Mouse (Mus musculus) stomach, postnatal 0 days (tissue): Measurements from ENCODE around the gene Cdk12. TPM values are rescaled to one million over a fixed set of nuclear protein-coding genes. Genes with fewer than 3 reads are reported as not detected.

Experiments used
- ATAC-seq: fragments of 200-750 bp; cut with Nextera tagmentation; 2 replicates; pipeline ENCODE4 v1.8.0; 2017; ENCODE audit not compliant: low FRiP score, low TSS enrichment
- DNase-seq: peaks from one replicate; pipeline ENCODE4 v3.0.0-alpha.2; 2016; ENCODE audit warnings: low spot score
- H3K27ac ChIP-seq: fragments of 300-500 bp; sonication (generic); replicated peaks from 2 replicates; pipeline ENCODE4 v1.5.1; 2014; ENCODE audit warnings: mild to moderate bottlenecking, control low read depth
- H3K27me3 ChIP-seq: fragments of 300-500 bp; sonication (generic); 2 replicates; pipeline ENCODE4 v1.6.1; 2014; ENCODE audit warnings: low read length; ENCODE audit not compliant: control insufficient read depth, insufficient read depth
- H3K36me3 ChIP-seq: fragments of 300-500 bp; sonication (generic); 2 replicates; pipeline ENCODE4 v1.6.1; 2014; ENCODE audit warnings: low read length, mixed read lengths; ENCODE audit not compliant: control insufficient read depth, insufficient read depth
- H3K4me1 ChIP-seq: fragments of 300-500 bp; sonication (generic); replicated peaks from 2 replicates; pipeline ENCODE4 v1.6.1; 2014; ENCODE audit warnings: antibody characterized with exemption; ENCODE audit not compliant: control insufficient read depth, insufficient read depth
- H3K4me2 ChIP-seq: fragments of 300-500 bp; sonication (generic); replicated peaks from 2 replicates; pipeline ENCODE4 v1.6.1; 2014; ENCODE audit warnings: low read depth, mild to moderate bottlenecking, control low read depth, moderate library complexity
- H3K4me3 ChIP-seq: fragments of 300-500 bp; sonication (generic); 2 replicates; pipeline ENCODE4 v1.5.1; 2014; ENCODE audit warnings: low read depth, low read length, control low read depth
- H3K9ac ChIP-seq: fragments of 300-500 bp; sonication (generic); 2 replicates; pipeline ENCODE4 v1.6.1; 2014; ENCODE audit warnings: mild to moderate bottlenecking, low read length, control low read depth, mixed read lengths
- H3K9me3 ChIP-seq: fragments of 300-500 bp; sonication (generic); 2 replicates; pipeline ENCODE4 v1.6.1; 2016; ENCODE audit warnings: low read length; ENCODE audit not compliant: control insufficient read depth
- CTCF ChIP-seq: IDR thresholded peaks from 2 replicates; pipeline ENCODE4 v1.5.1; 2016; ENCODE audit warnings: antibody characterized with exemption, low read depth, mild to moderate bottlenecking, moderate library complexity
- EP300 ChIP-seq: optimal IDR thresholded peaks from 2 replicates; pipeline ENCODE3; 2016; ENCODE audit warnings: antibody characterized with exemption
- WGBS: fragments of 180-500 bp; shearing (Covaris S2); extraction: QIAGEN DNeasy Blood & Tissue Kit; methylation state at CpG from one replicate; pipeline ENCODE4 v1.1.7; 2014; 5-methylcytosine and 5-hydroxymethylcytosine counted together
- polyA plus RNA-seq: library from polyadenylated mRNA; unstranded; fragments of >200 nt; fragmentation: Nextera tagmentation; extraction: Ambion mirVana; gene quantifications from 2 replicates; pipeline ENCODE4 v1.2.1, GENCODE M21; 2015

Cdk12 gene
- polyA plus RNA-seq, 1 experiment from 2014 or later, result 3.8 TPM

DNA sequence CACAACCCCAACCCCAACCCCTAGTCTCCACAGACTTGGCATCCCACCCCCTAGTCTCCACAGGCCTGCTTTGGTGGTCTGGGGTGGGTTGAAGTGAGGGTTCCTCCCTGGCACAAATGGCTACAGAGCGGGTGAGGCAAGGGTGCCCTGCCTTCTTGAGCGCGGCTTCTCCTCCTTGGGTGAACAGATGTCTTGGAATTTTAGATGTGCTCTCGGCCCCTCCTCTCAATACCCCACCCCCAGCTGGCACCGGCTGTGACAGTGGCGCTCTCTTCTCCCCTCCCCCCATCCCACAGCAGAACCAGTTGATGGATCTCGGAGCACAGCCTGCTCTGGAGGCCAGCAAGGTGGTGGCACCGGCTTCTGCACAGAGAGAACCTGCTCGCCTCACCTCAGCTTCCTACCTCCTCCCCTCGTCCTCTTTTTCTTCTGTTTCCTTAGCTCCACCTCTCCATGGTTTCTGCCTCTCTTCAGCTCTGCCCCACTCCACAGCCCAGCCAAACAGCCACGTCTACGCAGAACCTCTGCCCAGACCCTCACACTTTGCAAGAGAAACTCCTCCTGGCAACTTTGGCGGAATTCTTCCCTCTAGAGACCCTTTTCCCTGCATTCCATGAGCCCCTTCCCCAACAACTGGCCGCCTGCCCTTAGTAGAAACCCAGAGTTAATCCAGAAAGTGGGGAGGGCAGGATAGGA lies 115.7 kb downstream of the Cdk12 start:
- no peaks in the 10 kb centered on the region for H3K4me1 ChIP-seq
- no peak for ATAC-seq
- WGBS, result 3% methylated on average over 13 of the region's 14 CpGs
- no peaks in the 10 kb centered on the region for H3K36me3 ChIP-seq
- no peaks in the 10 kb centered on the region for H3K9me3 ChIP-seq
- H3K27ac ChIP-seq, result no peak overlapping the region
- DNase-seq, result no peak
- TF ChIP-seq EP300 (no peak), CTCF (no peak)
- H3K4me2 ChIP-seq, result no peak overlapping the region
- peaks cover 29% of the 10 kb centered on the region; the same call in 1 of the 2 replicates for H3K27me3 ChIP-seq
- no peak overlapping the region for H3K4me3 ChIP-seq
- no peak overlapping the region for H3K9ac ChIP-seq

DNA sequence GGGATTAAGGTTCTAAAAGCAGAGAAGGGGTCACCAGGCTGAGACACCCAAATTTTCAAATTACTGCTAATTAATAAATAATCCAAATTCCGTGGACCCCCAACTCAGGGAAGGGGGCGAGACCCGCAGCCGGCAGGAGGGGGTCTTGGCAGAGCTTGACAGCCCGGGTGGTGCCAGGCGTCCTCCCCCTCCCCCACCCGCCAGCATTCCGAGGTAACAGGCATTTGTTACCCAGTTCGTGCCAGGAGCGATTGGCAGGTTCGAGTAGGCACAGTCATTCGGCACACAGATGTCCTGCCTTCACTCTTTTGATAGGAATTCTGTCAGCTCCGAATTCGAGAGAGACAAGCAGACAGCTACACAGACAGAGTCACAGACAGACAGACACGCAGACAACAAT lies 116.3 kb downstream of the Cdk12 start:
- Histone ChIP-seq H3K9me3 (no peaks in the 10 kb centered on the region), H3K36me3 (no peaks in the 10 kb centered on the region), H3K27ac (no peak overlapping the region), H3K4me3 (no peak overlapping the region), H3K9ac (no peak overlapping the region), H3K4me2 (no peak overlapping the region), H3K4me1 (no peaks in the 10 kb centered on the region), H3K27me3 (peaks cover 27% of the 10 kb centered on the region; the same call in 1 of the 2 replicates)
- no peak for DNase-seq
- WGBS, result 3% methylated on average over 15 of the region's 15 CpGs
- ATAC-seq, result no peak
- TF ChIP-seq EP300 (no peak), CTCF (no peak)

DNA sequence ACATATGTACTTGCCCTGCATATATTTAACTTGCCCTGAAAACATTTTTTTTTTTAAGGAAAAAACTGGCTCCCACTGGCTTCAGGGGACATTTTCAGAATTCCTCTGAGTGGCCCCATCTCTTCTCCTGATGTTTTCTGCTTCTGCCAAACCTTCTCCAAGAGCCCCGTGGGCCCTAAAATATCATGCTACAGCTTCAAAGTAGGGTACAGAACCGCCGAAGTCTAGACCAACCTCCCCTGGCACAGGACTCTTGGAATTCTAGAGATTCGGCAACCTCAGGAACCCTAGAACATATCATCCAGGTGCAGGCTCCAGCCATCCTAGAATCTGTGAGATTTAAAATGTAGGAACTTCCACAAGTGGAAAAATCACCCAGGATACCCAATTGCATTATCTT lies 116.7 kb downstream of the Cdk12 start:
- DNase-seq, result no peak

DNA sequence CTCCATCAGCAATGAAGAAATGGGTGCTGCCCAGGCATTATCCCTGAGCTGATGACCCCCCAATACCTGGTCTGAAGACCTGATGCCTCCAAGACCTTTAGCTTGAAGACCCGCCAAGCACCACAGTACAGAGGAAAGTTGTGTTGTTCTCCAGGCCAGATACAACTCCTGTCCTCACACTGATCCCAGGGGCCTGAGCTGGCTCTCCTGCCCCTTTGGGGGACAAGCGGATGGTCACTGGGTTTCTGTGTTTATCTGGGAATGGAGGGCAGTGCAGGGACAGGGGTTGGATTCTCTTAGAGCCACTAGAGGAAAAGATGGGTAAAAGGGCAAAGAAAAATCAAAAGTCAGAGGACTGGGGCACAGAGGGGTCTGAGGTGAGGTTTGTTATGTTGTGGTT lies 117.1 kb downstream of the Cdk12 start:
- H3K4me2 ChIP-seq, result no peak overlapping the region
- no peak overlapping the region for H3K27ac ChIP-seq
- H3K9me3 ChIP-seq, result no peaks in the 10 kb centered on the region
- H3K9ac ChIP-seq, result no peak overlapping the region
- no peak for ATAC-seq
- TF ChIP-seq EP300 (no peak), CTCF (no peak)
- no peak overlapping the region for H3K4me3 ChIP-seq
- no peaks in the 10 kb centered on the region for H3K4me1 ChIP-seq
- WGBS, result 7% methylated on average over 2 of the region's 2 CpGs
- peaks cover 32% of the 10 kb centered on the region for H3K27me3 ChIP-seq
- DNase-seq, result no peak
- H3K36me3 ChIP-seq, result no peaks in the 10 kb centered on the region

More for the DNA sequence above, 116.7 kb downstream of the Cdk12 start:
- Histone ChIP-seq H3K4me1 (no peaks in the 10 kb centered on the region), H3K36me3 (no peaks in the 10 kb centered on the region), H3K9ac (no peak overlapping the region), H3K27me3 (peaks cover 30% of the 10 kb centered on the region), H3K27ac (no peak overlapping the region), H3K4me2 (no peak overlapping the region), H3K9me3 (no peaks in the 10 kb centered on the region), H3K4me3 (no peak overlapping the region)
- 19% methylated on average over 4 of the region's 4 CpGs for WGBS
- ATAC-seq, result no peak
- TF ChIP-seq CTCF (no peak), EP300 (no peak)

DNA sequence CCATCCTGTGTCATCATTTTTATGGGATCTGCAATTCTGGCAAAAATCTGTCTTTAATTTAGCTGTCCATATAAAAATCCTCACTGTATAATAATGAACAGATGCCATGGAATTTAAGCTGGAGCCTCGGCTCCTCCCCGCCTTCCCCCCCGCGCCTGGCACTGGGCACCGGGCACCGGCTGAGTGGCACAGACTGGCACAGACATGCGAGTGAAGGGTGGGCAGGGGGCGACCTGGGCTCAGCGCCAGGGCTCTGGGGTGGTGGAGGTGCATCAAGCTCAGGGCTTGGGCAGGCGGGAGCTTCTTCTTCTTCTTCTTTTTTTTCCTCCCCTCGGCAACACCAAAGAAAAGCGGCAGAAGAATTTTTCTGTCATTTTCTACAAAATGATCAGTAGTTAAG lies 117.5 kb downstream of the Cdk12 start:
- no peak for ATAC-seq
- no peak for DNase-seq
- no peak overlapping the region for H3K4me2 ChIP-seq
- no peak overlapping the region for H3K27ac ChIP-seq
- no peak overlapping the region for H3K9ac ChIP-seq
- peaks cover 37% of the 10 kb centered on the region for H3K27me3 ChIP-seq
- no peaks in the 10 kb centered on the region for H3K4me1 ChIP-seq
- H3K4me3 ChIP-seq, result no peak overlapping the region
- H3K9me3 ChIP-seq, result no peaks in the 10 kb centered on the region
- TF ChIP-seq EP300 (no peak), CTCF (no peak)
- H3K36me3 ChIP-seq, result no peaks in the 10 kb centered on the region
- WGBS, result 12% methylated on average over 12 of the region's 12 CpGs

DNA sequence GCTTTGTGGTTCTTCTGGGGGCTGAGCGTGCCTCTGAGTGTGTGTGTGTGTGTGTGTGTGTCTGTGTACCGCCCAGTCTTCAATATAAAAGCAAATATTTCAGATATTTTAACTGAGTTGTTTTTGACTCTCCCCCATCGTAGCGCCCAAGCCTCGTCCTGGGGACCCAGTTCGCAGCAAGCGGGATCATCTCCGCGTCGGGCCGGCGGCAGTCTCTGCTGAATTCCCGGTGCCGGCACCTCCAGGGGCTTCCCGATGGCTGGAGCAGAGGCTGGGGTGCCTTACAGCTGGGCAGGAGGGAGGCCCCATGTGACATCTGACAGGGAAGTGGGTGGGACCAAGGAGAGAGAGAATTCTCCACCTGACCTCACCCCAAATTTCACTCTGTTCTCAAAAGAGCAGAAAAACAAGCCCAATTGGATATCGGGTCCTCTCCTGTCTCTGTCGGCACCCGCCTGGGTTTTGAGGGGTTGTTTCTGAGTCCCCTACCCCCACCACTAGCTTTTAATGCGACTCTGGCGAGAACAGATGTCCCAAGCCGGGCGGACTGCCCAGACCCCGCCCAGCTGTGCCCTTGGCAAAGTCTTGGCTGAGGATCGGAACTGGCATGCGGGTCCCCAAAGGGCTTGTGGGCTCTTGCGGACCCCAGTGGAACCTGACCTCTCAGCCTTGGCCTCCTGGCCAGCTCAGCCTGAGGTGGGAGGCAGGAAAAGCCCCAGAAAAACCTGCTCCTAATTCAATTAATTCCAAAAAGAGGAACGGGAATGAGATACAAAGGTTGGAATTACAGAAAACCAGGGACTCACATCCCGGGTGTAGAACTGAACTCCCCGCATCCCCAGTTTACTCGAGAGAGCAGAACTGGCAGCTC lies 118.2 kb downstream of the Cdk12 start:
- H3K9ac ChIP-seq, result no peak overlapping the region
- ATAC-seq (no peak), DNase-seq (no peak)
- no peak overlapping the region for H3K4me2 ChIP-seq
- TF ChIP-seq EP300 (no peak), CTCF (no peak)
- no peaks in the 10 kb centered on the region for H3K9me3 ChIP-seq
- 4% methylated on average over 30 of the region's 30 CpGs for WGBS
- H3K4me3 ChIP-seq, result no peak overlapping the region
- no peaks in the 10 kb centered on the region for H3K36me3 ChIP-seq
- peaks cover 40% of the 10 kb centered on the region for H3K27me3 ChIP-seq
- no peak overlapping the region for H3K27ac ChIP-seq
- H3K4me1 ChIP-seq, result no peaks in the 10 kb centered on the region
